Mouse (Mus musculus) T-helper 17 cell (primary cell): ENCODE measurements around the gene Far1.

Experiments
- in situ Hi-C, 2 experiments: fragments of 300-600 bp; cut with MboI, MseI; formaldehyde crosslinking; loops; 1 replicate in 1 of 2; 2 replicates in 1 of 2; pipeline ENCODE4 v1.15.1; 2025; ENCODE audit warnings: high pct_unique_total_duplicates in 2 of 2

Gene Far1

GRCm38 (mm10) chr7:113556138-113556537, 42.5 kb downstream of the Far1 start:
- in situ Hi-C loops, result no loop called here

- in situ Hi-C loops, result no loop called here
These were observed 53.3 kb downstream of the Far1 start for GRCm38 (mm10) chr7:113566892-113567291.

- in situ Hi-C loops, result no loop called here
These were observed 57.5 kb downstream of the Far1 start for GRCm38 (mm10) chr7:113571121-113571520.

GRCm38 (mm10) chr7:113572741-113573140, 59.1 kb downstream of the Far1 start:
- in situ Hi-C loops, result no loop called here

- in situ Hi-C loops, result loop anchor here in 1 of 2 experiments (10.0 kb wide), 1 partner anchor 207 kb away; no protein-coding TSS in a partner anchor
These were observed 68.5 kb downstream of the Far1 start for GRCm38 (mm10) chr7:113582111-113582510.

GRCm38 (mm10) chr7:113589211-113589610, 75.6 kb downstream of the Far1 start:
- in situ Hi-C loops, result loop anchor here in 1 of 2 experiments (5.0 to 10.0 kb wide), 2 partner anchors 77 to 214 kb away; partner anchors contain the start of gene Far1

- in situ Hi-C loops, result no loop called here
These were observed 76.7 kb downstream of the Far1 start for GRCm38 (mm10) chr7:113590330-113590729.

GRCm38 (mm10) chr7:113591084-113591483, 77.5 kb downstream of the Far1 start:
- in situ Hi-C loops, result no loop called here

- in situ Hi-C loops, result no loop called here
These were observed 78.1 kb downstream of the Far1 start for GRCm38 (mm10) chr7:113591557-113592354.

- in situ Hi-C loops, result no loop called here
These were observed 79.1 kb downstream of the Far1 start for GRCm38 (mm10) chr7:113592696-113593095.

GRCm38 (mm10) chr7:113594363-113594762, 80.7 kb downstream of the Far1 start:
- in situ Hi-C loops, result no loop called here

- in situ Hi-C loops, result loop anchor here in 1 of 2 experiments (5.0 kb wide), 1 partner anchor 220 kb away; no protein-coding TSS in a partner anchor
These were observed 83.6 kb downstream of the Far1 start for GRCm38 (mm10) chr7:113597231-113597630.

- in situ Hi-C loops, result no loop called here
These were observed 88.2 kb downstream of the Far1 start for GRCm38 (mm10) chr7:113601803-113602202.

GRCm38 (mm10) chr7:113607928-113608327, 94.3 kb downstream of the Far1 start:
- in situ Hi-C loops, result no loop called here

- in situ Hi-C loops, result no loop called here
These were observed 95.5 kb downstream of the Far1 start for GRCm38 (mm10) chr7:113609027-113609705.

GRCm38 (mm10) chr7:113612628-113613027, 99.0 kb downstream of the Far1 start:
- in situ Hi-C loops, result no loop called here

- in situ Hi-C loops, result no loop called here
These were observed 100.7 kb downstream of the Far1 start for GRCm38 (mm10) chr7:113614198-113614927.

- in situ Hi-C loops, result no loop called here
These were observed 105.5 kb downstream of the Far1 start for GRCm38 (mm10) chr7:113619166-113619565.

- in situ Hi-C loops, result no loop called here
These were observed 106.1 kb downstream of the Far1 start for GRCm38 (mm10) chr7:113619768-113620167.
